Mouse (Mus musculus): ENCODE results near the gene Nfia.

DNA sequence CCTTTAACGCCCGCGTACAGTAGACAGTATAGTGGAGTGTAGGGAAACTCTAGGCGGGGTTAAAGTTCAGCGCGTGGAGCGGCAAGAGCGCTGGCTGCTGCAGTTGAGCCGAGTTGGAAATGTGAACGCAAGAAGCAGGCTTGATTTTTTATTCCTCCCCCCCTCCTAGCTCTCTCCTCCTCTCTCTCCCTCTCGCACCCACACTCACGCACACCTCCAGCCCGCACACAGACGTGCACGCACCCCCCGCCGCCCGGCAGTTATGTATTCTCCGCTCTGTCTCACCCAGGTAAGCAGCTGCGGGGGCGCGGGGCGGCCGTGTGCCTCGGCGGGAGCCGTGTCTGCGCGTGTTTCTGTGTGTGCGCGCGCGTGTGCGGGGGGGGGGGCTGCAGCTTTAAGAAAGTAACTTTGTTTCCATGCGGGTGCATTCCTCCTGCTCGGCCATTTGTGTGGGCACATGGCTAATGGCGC, 5.2 kb downstream of the Nfia start, which contains the start of gene E130114P18Rik:
- TF ChIP-seq MAFK (IDR thresholded peaks at IDR 0.05; ENCODE audit: insufficient read depth, low read depth, low read length) (no peak), CHD2 (IDR thresholded peaks at IDR 0.05; ENCODE audit: low read depth, low read length) (no peak)

Measured in ES-E14 (cell line).